Mouse (Mus musculus) macrophage (primary cell): ENCODE measurements at regions not wholly inside any gene's neighbourhood (a gene's known extent, or its start where the extent isn't known, plus 50 kb on each side); places are given as distances from the start of the nearest gene placed in this dataset.

Source experiments
- H3K27ac ChIP-seq: fragments of 350-480 bp; formaldehyde crosslinking; 2 replicates; pipeline ENCODE4 v1.9.0; 2021
- H3K36me3 ChIP-seq: fragments of 350-480 bp; formaldehyde crosslinking; 2 replicates; pipeline ENCODE4 v1.9.0; 2021; ENCODE audit errors: inconsistent target
- H3K4me3 ChIP-seq: fragments of 350-480 bp; formaldehyde crosslinking; 2 replicates; pipeline ENCODE4 v1.9.0; 2021; ENCODE audit errors: inconsistent target
- H3K79me2 ChIP-seq: fragments of 350-480 bp; formaldehyde crosslinking; 2 replicates; pipeline ENCODE4 v1.9.0; 2021; ENCODE audit errors: inconsistent target
- WGBS: methylation state at CpG from one replicate; pipeline ENCODE4 v1.1.7; 2026; ENCODE audit warnings: inconsistent platforms; ENCODE audit not compliant: missing documents; 5-methylcytosine and 5-hydroxymethylcytosine counted together

GRCm38 (mm10) chr13:111940796-111941513 lies 132.2 kb upstream of the Map3k1 start:
- Histone ChIP-seq H3K27ac (peak overlapping the region; percentile 27), H3K4me3 (no peak overlapping the region), H3K79me2 (peaks cover 33% of the 10 kb centered on the region; the same call in 1 of the 2 replicates), H3K36me3 (no peaks in the 10 kb centered on the region)
- 88% methylated on average over 6 of the region's 6 CpGs for WGBS

DNA sequence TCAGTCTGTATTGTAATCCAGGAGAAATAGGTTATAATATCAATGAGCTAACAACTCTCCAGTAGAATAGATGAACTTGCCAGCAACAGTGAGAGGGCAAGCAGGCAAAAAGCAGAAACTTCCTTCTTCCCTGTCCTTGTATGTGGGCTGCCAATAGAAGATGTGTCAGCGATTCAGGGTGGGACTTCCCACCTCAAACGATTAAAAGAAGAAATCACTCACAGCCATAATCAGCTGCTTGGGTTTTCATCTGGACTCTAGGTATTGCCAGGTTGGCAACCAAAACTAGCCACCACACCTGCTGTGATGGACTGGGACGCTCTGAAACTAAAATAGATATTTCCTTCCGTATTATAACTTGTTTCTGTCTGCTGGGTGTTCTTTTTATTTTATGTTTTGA lies 133.2 kb upstream of the Map3k1 start:
- Histone ChIP-seq H3K27ac (peak overlapping the region; percentile 27), H3K4me3 (no peak overlapping the region), H3K36me3 (no peaks in the 10 kb centered on the region), H3K79me2 (peaks cover 27% of the 10 kb centered on the region; the same call in 1 of the 2 replicates)
- 53% methylated on average over 4 of the region's 4 CpGs for WGBS

- Histone ChIP-seq H3K4me3 (no peak overlapping the region), H3K27ac (peak overlapping the region; percentile 75), H3K79me2 (peaks cover 11% of the 10 kb centered on the region; the same call in 1 of the 2 replicates), H3K36me3 (no peaks in the 10 kb centered on the region)
- 85% methylated on average over 15 of the region's 15 CpGs for WGBS
These were observed 134.7 kb upstream of the Map3k1 start for GRCm38 (mm10) chr13:111943392-111944088.

DNA sequence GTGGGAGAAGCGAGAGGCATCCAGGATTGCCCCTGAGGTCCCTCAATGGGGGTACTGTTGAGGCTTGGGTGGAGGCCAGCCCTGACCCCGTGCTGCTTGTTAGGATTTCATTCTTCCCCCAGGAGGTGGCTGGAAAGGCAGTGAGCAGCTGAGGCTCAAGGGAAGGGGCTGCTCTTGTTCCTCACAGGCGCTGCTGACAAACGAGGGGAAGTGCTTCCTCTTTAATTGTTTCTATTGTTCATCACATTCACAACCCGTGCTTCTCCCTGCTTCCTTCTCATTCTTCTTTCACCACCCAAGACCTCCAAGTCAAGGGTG lies 135.3 kb upstream of the Map3k1 start:
- peaks cover 6% of the 10 kb centered on the region; the same call in 1 of the 2 replicates for H3K79me2 ChIP-seq
- WGBS: 22% methylated on average over 5 of the region's 5 CpGs
- H3K27ac ChIP-seq: peak overlapping the region; percentile 75
- H3K4me3 ChIP-seq: no peak overlapping the region
- no peaks in the 10 kb centered on the region for H3K36me3 ChIP-seq

DNA sequence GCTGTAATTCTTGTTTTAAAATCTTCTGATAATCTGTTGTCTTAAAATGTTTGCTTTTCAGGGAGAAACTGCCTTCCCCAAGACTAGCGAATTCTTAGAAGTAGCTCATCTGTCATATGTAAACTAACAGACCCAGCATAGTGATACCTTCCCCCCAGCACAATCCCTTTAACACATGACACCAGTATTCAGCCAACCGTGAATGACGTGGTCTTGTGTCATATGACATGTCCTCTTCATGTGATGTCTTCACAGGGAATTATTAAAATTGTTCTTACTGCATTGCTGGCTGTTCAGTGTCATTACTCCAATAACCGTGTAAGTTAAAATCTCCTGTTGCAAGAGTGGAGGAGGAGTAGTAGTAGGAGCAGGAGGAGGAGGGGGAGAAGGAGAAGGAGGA lies 137.5 kb upstream of the Map3k1 start:
- H3K27ac ChIP-seq: no peak overlapping the region
- WGBS: 85% methylated on average over 3 of the region's 4 CpGs
- H3K36me3 ChIP-seq: no peaks in the 10 kb centered on the region
- no peak overlapping the region for H3K4me3 ChIP-seq
- H3K79me2 ChIP-seq: no peaks in the 10 kb centered on the region; the same call in 1 of the 2 replicates

- Histone ChIP-seq H3K4me3 (no peak overlapping the region), H3K79me2 (no peaks in the 10 kb centered on the region; the same call in 1 of the 2 replicates), H3K27ac (no peak overlapping the region), H3K36me3 (no peaks in the 10 kb centered on the region)
- 98% methylated on average over 8 of the region's 8 CpGs for WGBS
These were observed 138.0 kb upstream of the Map3k1 start for GRCm38 (mm10) chr13:111946811-111947210.

- H3K79me2 ChIP-seq: no peaks in the 10 kb centered on the region; the same call in 1 of the 2 replicates
- 78% methylated on average over 3 of the region's 3 CpGs for WGBS
- no peak overlapping the region for H3K27ac ChIP-seq
- H3K36me3 ChIP-seq: no peaks in the 10 kb centered on the region
- H3K4me3 ChIP-seq: no peak overlapping the region
These were observed 139.6 kb upstream of the Map3k1 start for GRCm38 (mm10) chr13:111948395-111948794.

GRCm38 (mm10) chr13:111950042-111950441 lies 141.2 kb upstream of the Map3k1 start:
- Histone ChIP-seq H3K36me3 (no peaks in the 10 kb centered on the region), H3K4me3 (no peak overlapping the region), H3K27ac (no peak overlapping the region), H3K79me2 (no peaks in the 10 kb centered on the region)
- WGBS: 89% methylated on average over 1 of the region's 1 CpGs

- 78% methylated on average over 6 of the region's 8 CpGs for WGBS
- no peak overlapping the region for H3K4me3 ChIP-seq
- no peaks in the 10 kb centered on the region for H3K36me3 ChIP-seq
- H3K27ac ChIP-seq: no peak overlapping the region
- no peaks in the 10 kb centered on the region for H3K79me2 ChIP-seq
These were observed 145.2 kb upstream of the Map3k1 start for GRCm38 (mm10) chr13:111953860-111954519.

DNA sequence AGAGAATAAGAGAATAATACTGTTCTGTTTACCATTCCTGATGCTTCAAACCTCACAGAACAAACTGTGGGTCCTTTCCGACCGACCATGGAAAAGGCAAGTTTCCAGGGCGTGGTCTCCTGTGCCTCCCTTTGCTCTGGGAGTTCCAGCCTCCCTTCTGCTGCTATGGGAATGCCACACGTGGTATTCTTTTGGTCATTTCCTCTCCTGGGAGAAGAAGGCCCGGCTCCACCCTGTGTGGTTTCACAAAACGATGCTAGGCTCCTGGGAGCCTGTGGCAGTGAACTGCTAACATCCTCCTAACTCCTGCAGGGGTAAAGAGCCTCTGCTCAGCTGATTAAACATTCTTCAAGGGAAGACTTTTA lies 145.7 kb upstream of the Map3k1 start:
- Histone ChIP-seq H3K4me3 (no peak overlapping the region), H3K36me3 (no peaks in the 10 kb centered on the region), H3K79me2 (no peaks in the 10 kb centered on the region), H3K27ac (no peak overlapping the region)
- 37% methylated on average over 6 of the region's 6 CpGs for WGBS

DNA sequence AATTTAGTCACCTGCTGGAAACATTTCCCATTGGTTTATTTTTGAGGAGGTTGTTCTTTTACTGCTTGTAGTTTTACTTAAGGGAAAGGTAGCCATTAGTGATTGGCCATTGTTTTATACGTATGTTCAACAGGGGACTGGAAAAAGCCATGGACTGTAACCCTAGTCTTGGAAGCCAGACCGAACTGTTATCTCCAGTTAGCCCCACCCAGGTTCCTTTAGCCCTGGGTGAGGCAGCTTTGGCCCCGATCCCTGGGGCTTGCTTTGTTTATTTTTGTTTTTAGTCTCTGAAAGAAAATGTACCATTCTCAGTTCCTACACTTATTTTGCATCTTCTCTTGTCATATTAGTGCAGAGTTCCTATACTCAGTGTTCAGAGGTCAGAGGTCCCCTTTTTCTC lies 148.3 kb upstream of the Map3k1 start:
- Histone ChIP-seq H3K4me3 (no peak overlapping the region), H3K79me2 (no peaks in the 10 kb centered on the region), H3K36me3 (no peaks in the 10 kb centered on the region), H3K27ac (no peak overlapping the region)
- WGBS: 95% methylated on average over 3 of the region's 3 CpGs

DNA sequence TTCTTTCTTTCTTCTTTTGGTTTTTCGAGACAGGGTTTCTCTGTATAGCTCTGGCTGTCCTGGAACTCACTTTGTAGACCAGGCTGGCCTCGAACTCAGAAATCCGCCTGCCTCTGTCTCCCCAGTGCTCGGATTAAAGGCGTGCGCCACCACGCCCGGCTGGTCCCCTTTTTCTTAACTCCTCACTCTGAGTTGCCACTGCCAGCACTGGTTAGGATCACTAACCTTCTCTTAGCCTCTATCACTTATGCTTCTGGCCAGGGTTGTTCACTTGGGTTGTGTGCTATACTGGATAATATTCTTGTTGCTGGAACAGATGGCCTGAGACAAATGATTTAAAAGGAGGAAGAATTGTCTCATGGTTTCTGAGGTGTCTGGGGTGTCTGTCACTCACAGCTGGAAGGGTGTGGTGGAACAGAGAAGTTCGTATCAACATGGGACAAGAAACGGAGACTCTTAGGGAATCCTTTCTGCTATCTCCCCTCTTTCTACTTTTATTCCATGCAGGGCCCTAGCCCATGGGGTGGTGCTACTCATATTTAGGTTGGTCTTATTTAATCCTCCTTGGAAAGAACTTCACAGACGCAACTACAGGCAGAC lies 149.0 kb upstream of the Map3k1 start:
- Histone ChIP-seq H3K4me3 (no peak overlapping the region), H3K79me2 (no peaks in the 10 kb centered on the region), H3K36me3 (no peaks in the 10 kb centered on the region), H3K27ac (no peak overlapping the region)
- 98% methylated on average over 10 of the region's 11 CpGs for WGBS

- H3K79me2 ChIP-seq: no peaks in the 10 kb centered on the region
- H3K27ac ChIP-seq: no peak overlapping the region
- WGBS: 100% methylated on average over 1 of the region's 1 CpGs
- no peaks in the 10 kb centered on the region for H3K36me3 ChIP-seq
- no peak overlapping the region for H3K4me3 ChIP-seq
These were observed 149.6 kb upstream of the Map3k1 start for GRCm38 (mm10) chr13:111958421-111958820.

- Histone ChIP-seq H3K36me3 (no peaks in the 10 kb centered on the region), H3K79me2 (no peaks in the 10 kb centered on the region), H3K27ac (no peak overlapping the region), H3K4me3 (no peak overlapping the region)
- WGBS: 100% methylated on average over 2 of the region's 2 CpGs
These were observed 151.2 kb upstream of the Map3k1 start for GRCm38 (mm10) chr13:111960036-111960435.

GRCm38 (mm10) chr13:111961423-111961822 lies 152.6 kb upstream of the Map3k1 start:
- Histone ChIP-seq H3K36me3 (no peaks in the 10 kb centered on the region), H3K27ac (no peak overlapping the region), H3K4me3 (no peak overlapping the region), H3K79me2 (no peaks in the 10 kb centered on the region)
- WGBS: 96% methylated on average over 6 of the region's 6 CpGs
